Mouse (Mus musculus): ENCODE measurements around the gene Atg10. TPM values are rescaled to one million over a fixed set of nuclear protein-coding genes. Genes with fewer than 3 reads are reported as not detected.

Atg10 gene
- polyA plus RNA-seq, 2 experiments, result 0.94 to 2.8 TPM

DNA sequence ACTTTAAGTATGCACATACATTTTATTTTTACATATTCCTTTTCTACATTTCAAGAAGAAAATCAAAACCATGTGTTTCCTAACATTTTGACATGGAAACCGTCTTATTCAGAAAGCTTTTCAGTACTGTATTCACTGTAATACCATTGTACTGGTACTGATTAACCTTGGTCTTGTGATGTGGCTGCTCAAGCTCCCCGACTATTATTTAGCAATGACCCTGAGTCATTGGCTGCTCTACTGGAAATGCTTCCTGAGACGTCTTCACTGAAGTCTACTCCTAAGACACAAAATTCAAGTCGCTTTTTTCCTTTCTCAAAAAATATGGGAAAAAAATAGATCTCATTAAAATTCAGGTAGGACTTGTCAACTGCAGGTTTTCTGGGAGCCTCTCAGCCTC lies 105.6 kb downstream of the Atg10 start:
- WGBS (ENCODE audit: insufficient replicate concordance), result 63% methylated on average over 4 of the region's 4 CpGs
- no peak for TF ChIP-seq EP300 (IDR thresholded peaks at IDR 0.05; ENCODE audit: low read depth)
- no peak for TF ChIP-seq CTCF (IDR thresholded peaks at IDR 0.05; ENCODE audit: low read depth)
- no peak for DNase-seq (ENCODE audit: low read depth in 3 of 3, low spot score in 3 of 3)
- no peaks in the 10 kb centered on the region for H3K4me1 ChIP-seq (replicated peaks; ENCODE audit: control insufficient read depth in 2 of 2, insufficient read depth in 2 of 2, low read length in 1 of 2)
- H3K9me3 ChIP-seq (ENCODE audit: control insufficient read depth, low read length), result no peaks in the 10 kb centered on the region
- H3K27ac ChIP-seq, result no peak overlapping the region
- no peak overlapping the region for H3K4me3 ChIP-seq (ENCODE audit: insufficient read depth in 1 of 2, low read depth in 2 of 2, low read length in 2 of 2)
- H3K27me3 ChIP-seq (ENCODE audit: control insufficient read depth, insufficient read depth, low read length), result no peaks in the 10 kb centered on the region
- H3K4me2 ChIP-seq (ENCODE audit: low read depth), result no peak overlapping the region
- ATAC-seq (ENCODE audit: insufficient read depth), result no peak
- no peaks in the 10 kb centered on the region for H3K36me3 ChIP-seq (replicated peaks; ENCODE audit: control insufficient read depth, insufficient read depth, low read depth)
- H3K9ac ChIP-seq (replicated peaks), result no peak overlapping the region

DNA sequence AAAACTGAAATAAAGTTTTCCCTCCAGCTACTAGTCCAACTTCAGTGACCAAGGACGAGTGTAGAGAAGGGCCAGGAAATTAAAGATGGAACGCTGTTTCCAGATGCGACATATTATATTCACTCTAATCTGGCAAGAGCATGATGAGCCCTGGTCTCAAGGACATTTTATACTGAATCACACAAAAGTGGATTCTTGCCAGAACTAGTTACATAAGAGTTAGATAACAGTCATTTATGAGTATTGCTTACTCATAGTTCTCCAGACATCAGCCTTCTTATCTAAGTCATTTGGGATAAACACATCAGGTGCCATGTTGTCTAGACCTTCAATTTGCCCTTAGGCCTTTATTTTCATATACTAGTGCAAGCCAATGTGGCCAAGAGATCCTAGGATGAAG lies 108.9 kb downstream of the Atg10 start:
- Histone ChIP-seq H3K36me3 (replicated peaks; ENCODE audit: control insufficient read depth, insufficient read depth, low read depth) (no peaks in the 10 kb centered on the region), H3K9me3 (ENCODE audit: control insufficient read depth, low read length) (no peaks in the 10 kb centered on the region), H3K4me1 (replicated peaks; ENCODE audit: control insufficient read depth in 2 of 2, insufficient read depth in 2 of 2, low read length in 1 of 2) (no peaks in the 10 kb centered on the region), H3K27ac (no peak overlapping the region), H3K9ac (replicated peaks) (no peak overlapping the region), H3K4me3 (ENCODE audit: insufficient read depth in 1 of 2, low read depth in 2 of 2, low read length in 2 of 2) (no peak overlapping the region), H3K4me2 (ENCODE audit: low read depth) (no peak overlapping the region), H3K27me3 (ENCODE audit: control insufficient read depth, insufficient read depth, low read length) (no peaks in the 10 kb centered on the region)
- no peak for TF ChIP-seq CTCF (IDR thresholded peaks at IDR 0.05; ENCODE audit: low read depth)
- TF ChIP-seq EP300 (IDR thresholded peaks at IDR 0.05; ENCODE audit: low read depth), result no peak
- 63% methylated on average over 3 of the region's 3 CpGs for WGBS (ENCODE audit: insufficient replicate concordance)
- DNase-seq (ENCODE audit: low read depth in 3 of 3, low spot score in 3 of 3), result no peak
- no peak for ATAC-seq (ENCODE audit: insufficient read depth)

DNA sequence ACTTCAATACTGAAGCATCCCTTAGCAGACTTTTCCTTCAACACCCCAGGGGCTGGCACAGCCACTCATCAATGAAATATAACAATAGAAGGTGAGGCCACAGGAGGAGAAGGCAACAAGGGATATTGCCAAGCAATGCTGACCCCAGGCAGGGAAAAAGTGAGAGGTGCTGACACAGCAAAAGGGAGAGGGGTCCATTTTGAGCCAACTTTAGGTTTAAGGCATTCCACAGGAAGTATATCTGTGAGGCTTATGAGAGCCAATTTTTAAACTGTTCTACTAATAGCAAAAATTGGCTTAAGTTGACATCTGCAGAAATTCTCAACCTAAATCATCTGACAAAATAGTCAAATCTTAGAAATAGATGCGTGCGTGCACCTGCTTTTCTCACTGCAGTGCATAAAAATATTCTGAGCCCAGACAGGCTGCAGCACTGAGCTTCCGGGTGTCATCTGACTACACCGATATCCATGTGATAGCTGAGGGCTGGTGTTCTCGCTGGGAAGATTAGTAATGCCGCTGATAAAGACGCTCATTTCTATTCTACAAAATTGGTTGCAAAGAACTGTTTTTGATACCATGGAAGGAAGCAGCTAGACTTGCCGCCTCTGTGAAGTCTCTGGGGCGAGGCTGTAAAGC lies 116.3 kb downstream of the Atg10 start:
- no peaks in the 10 kb centered on the region for H3K9me3 ChIP-seq (ENCODE audit: control insufficient read depth, low read length)
- DNase-seq (ENCODE audit: low read depth in 3 of 3, low spot score in 3 of 3) (no peak), ATAC-seq (ENCODE audit: insufficient read depth) (no peak)
- no peak overlapping the region for H3K27ac ChIP-seq
- no peak overlapping the region for H3K4me2 ChIP-seq (ENCODE audit: low read depth)
- no peaks in the 10 kb centered on the region for H3K36me3 ChIP-seq (replicated peaks; ENCODE audit: control insufficient read depth, insufficient read depth, low read depth)
- no peak overlapping the region for H3K9ac ChIP-seq (replicated peaks)
- TF ChIP-seq CTCF (IDR thresholded peaks at IDR 0.05; ENCODE audit: low read depth), result no peak
- no peak for TF ChIP-seq EP300 (IDR thresholded peaks at IDR 0.05; ENCODE audit: low read depth)
- no peaks in the 10 kb centered on the region for H3K4me1 ChIP-seq (replicated peaks; ENCODE audit: control insufficient read depth in 2 of 2, insufficient read depth in 2 of 2, low read length in 1 of 2)
- H3K27me3 ChIP-seq (ENCODE audit: control insufficient read depth, insufficient read depth, low read length), result no peaks in the 10 kb centered on the region
- 70% methylated on average over 9 of the region's 9 CpGs for WGBS (ENCODE audit: insufficient replicate concordance)
- H3K4me3 ChIP-seq (ENCODE audit: insufficient read depth in 1 of 2, low read depth in 2 of 2, low read length in 2 of 2), result no peak overlapping the region

DNA sequence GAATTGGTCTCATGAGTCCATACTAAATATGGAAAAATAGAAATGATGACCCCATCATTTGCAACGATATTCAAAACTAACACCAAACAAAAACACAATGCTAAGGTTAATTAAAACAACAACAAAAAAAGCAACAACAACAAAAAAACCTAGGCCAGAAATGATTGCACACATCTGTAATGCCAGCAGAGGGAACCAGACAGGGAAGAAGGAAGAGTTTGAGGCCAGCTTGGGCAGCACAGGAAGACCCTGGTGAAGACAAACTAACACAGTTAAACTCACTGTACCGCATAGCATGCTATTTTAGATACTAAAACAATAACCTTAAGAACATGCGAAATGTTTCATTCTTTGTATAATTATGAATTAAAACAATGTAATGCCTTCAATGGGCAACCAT lies 121.5 kb downstream of the Atg10 start:
- DNase-seq (ENCODE audit: low read depth in 3 of 3, low spot score in 3 of 3) (no peak), ATAC-seq (ENCODE audit: insufficient read depth) (no peak)
- no peak overlapping the region for H3K27ac ChIP-seq
- no peak for TF ChIP-seq CTCF (IDR thresholded peaks at IDR 0.05; ENCODE audit: low read depth)
- TF ChIP-seq EP300 (IDR thresholded peaks at IDR 0.05; ENCODE audit: low read depth), result no peak
- no peak overlapping the region for H3K4me2 ChIP-seq (ENCODE audit: low read depth)
- H3K36me3 ChIP-seq (replicated peaks; ENCODE audit: control insufficient read depth, insufficient read depth, low read depth), result no peaks in the 10 kb centered on the region
- 56% methylated on average over 3 of the region's 3 CpGs for WGBS (ENCODE audit: insufficient replicate concordance)
- H3K9ac ChIP-seq (replicated peaks), result no peak overlapping the region
- H3K9me3 ChIP-seq (ENCODE audit: control insufficient read depth, low read length), result no peaks in the 10 kb centered on the region
- H3K4me3 ChIP-seq (ENCODE audit: insufficient read depth in 1 of 2, low read depth in 2 of 2, low read length in 2 of 2), result no peak overlapping the region
- no peaks in the 10 kb centered on the region for H3K4me1 ChIP-seq (replicated peaks; ENCODE audit: control insufficient read depth in 2 of 2, insufficient read depth in 2 of 2, low read length in 1 of 2)
- no peaks in the 10 kb centered on the region for H3K27me3 ChIP-seq (ENCODE audit: control insufficient read depth, insufficient read depth, low read length)

- no peaks in the 10 kb centered on the region for H3K4me1 ChIP-seq (replicated peaks; ENCODE audit: control insufficient read depth in 2 of 2, insufficient read depth in 2 of 2, low read length in 1 of 2)
- no peak overlapping the region for H3K9ac ChIP-seq (replicated peaks)
- no peaks in the 10 kb centered on the region for H3K27me3 ChIP-seq (ENCODE audit: control insufficient read depth, insufficient read depth, low read length)
- no peak overlapping the region for H3K4me3 ChIP-seq (ENCODE audit: insufficient read depth in 1 of 2, low read depth in 2 of 2, low read length in 2 of 2)
- H3K36me3 ChIP-seq (replicated peaks; ENCODE audit: control insufficient read depth, insufficient read depth, low read depth), result no peaks in the 10 kb centered on the region
- no peak overlapping the region for H3K4me2 ChIP-seq (ENCODE audit: low read depth)
- DNase-seq (ENCODE audit: low read depth in 3 of 3, low spot score in 3 of 3) (no peak), ATAC-seq (ENCODE audit: insufficient read depth) (no peak)
- no peaks in the 10 kb centered on the region for H3K9me3 ChIP-seq (ENCODE audit: control insufficient read depth, low read length)
- no peak for TF ChIP-seq CTCF (IDR thresholded peaks at IDR 0.05; ENCODE audit: low read depth)
- TF ChIP-seq EP300 (IDR thresholded peaks at IDR 0.05; ENCODE audit: low read depth), result no peak
- no peak overlapping the region for H3K27ac ChIP-seq
- WGBS (ENCODE audit: insufficient replicate concordance), result 53% methylated on average over 5 of the region's 5 CpGs
Observed at GRCm38 (mm10) chr13:91100417-91100816, 123.4 kb downstream of the Atg10 start.
